Mouse (Mus musculus) ES-Bruce4 (cell line): ENCODE measurements at regions not wholly inside any gene's neighbourhood (a gene's known extent, or its start where the extent isn't known, plus 50 kb on each side); places are given as distances from the start of the nearest gene placed in this dataset.

Experiments used
- CTCF ChIP-seq: IDR thresholded peaks from one replicate; pipeline ENCODE4 v1.8.1; 2011; ENCODE audit warnings: low read depth, low read length
- POLR2A ChIP-seq: IDR thresholded peaks from one replicate; pipeline ENCODE4 v1.8.1; 2011; ENCODE audit warnings: low read length; ENCODE audit not compliant: insufficient read depth

DNA sequence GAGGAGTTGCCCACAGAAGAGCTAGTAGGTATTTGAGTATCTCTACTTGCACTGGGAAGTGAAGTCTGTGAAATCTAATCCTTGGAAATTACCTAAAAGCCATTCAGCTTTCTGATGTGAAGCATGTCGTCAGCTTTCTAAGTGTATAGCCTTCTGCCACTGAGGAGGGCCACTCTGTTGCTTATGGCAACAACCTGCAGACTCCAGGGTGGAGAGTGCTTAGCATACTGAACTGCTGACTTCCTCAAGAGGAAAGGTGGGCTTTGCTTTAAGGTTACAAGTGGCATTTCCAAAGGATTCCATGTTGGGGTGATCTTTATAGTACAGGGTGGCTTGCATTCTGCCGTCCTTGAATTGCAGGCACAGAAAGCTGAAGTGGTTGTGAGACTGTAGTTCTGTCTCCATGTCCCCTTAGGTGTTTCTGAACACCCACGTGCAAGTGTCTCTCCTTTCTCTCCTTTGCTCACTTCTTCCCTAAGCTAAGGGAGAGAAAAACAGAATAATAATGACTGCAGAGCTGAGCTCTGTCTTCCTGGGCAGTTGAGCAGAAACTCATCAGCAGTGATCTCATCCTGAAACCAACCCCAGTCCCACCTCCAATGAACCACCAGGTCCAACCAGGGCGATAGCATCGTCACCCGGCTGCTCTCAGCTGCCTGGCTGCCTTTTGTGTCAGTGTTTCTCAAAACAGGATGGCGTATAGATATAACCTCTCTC is 292.3 kb upstream of the Nrp1 start:
- TF ChIP-seq POLR2A (no peak), CTCF (no peak)
